Mouse (Mus musculus) heart, postnatal 25 days (tissue): Measurements from ENCODE around the gene Ren1. TPM values are rescaled to one million over a fixed set of nuclear protein-coding genes. Genes with fewer than 3 reads are reported as not detected.

Source experiments
- DNase-seq: peaks from one replicate; pipeline ENCODE4 v3.0.0; 2022; ENCODE audit warnings: low spot score
- intact Hi-C: fragments of 180-260 bp; cut with DNase I; formaldehyde crosslinking; loops from one replicate; pipeline ENCODE4 v1.15.1; 2025
- total RNA-seq, 2 experiments: library from RNA; stranded (reverse); gene quantifications; 2 replicates each; pipeline ENCODE4 v1.2.3; 2021

Gene Ren1
- total RNA-seq, 2 experiments from 2014 or later = 0.21 to 0.28 TPM

- peak; percentile 44 for DNase-seq
- intact Hi-C loops = no loop called here
Measured at GRCm38 (mm10) chr1:133397483-133398237, 47.4 kb downstream of the Ren1 start.

- no peak for DNase-seq
- intact Hi-C loops = no loop called here
Measured at GRCm38 (mm10) chr1:133400014-133400725, 49.9 kb downstream of the Ren1 start.

GRCm38 (mm10) chr1:133404005-133404404, 53.7 kb downstream of the Ren1 start:
- DNase-seq = no peak
- intact Hi-C loops = no loop called here

- no peak for DNase-seq
- intact Hi-C loops = no loop called here
Measured at GRCm38 (mm10) chr1:133406614-133407013, 56.3 kb downstream of the Ren1 start.

GRCm38 (mm10) chr1:133407436-133407835, 57.1 kb downstream of the Ren1 start:
- intact Hi-C loops = no loop called here
- DNase-seq = no peak

- no peak for DNase-seq
- intact Hi-C loops = no loop called here
Measured at GRCm38 (mm10) chr1:133408321-133408720, 58.0 kb downstream of the Ren1 start.

GRCm38 (mm10) chr1:133408880-133409516, 58.7 kb downstream of the Ren1 start:
- DNase-seq = no peak
- intact Hi-C loops = no loop called here

- no peak for DNase-seq
- intact Hi-C loops = no loop called here
Measured at GRCm38 (mm10) chr1:133409786-133410185, 59.5 kb downstream of the Ren1 start.

Other genes starting within 250 kb of the Ren1 start
- 10 to 100 TPM; 22.1 to 27.3 TPM for gene Ppp1r15b, start 219.4 kb upstream of the Ren1 start, total RNA-seq
- 10 to 100 TPM; 66.5 to 77.1 TPM for gene Plekha6, start 186.3 kb upstream of the Ren1 start, total RNA-seq
- not detected for gene Golt1a, start 40.7 kb upstream of the Ren1 start, total RNA-seq
- not detected for gene Kiss1, start 28.6 kb upstream of the Ren1 start, total RNA-seq
- under 1 TPM; 0.45 to 0.57 TPM for gene Etnk2, start 13.1 kb downstream of the Ren1 start, total RNA-seq
- 10 to 100 TPM; 15.2 to 19.9 TPM for gene Sox13, start 73.9 kb downstream of the Ren1 start, total RNA-seq